Mouse (Mus musculus): ENCODE measurements at regions not wholly inside any gene's neighbourhood (a gene's known extent, or its start where the extent isn't known, plus 50 kb on each side); places are given as distances from the start of the nearest gene placed in this dataset.
"Not testable (repeated sequence)": the region's sequence is repeated elsewhere in the genome, so short reads cannot be mapped to it uniquely, and the experiment has no call there.

- 67% methylated on average over 2 of the region's 2 CpGs for WGBS
- Histone ChIP-seq H3K9me3 (ENCODE audit: low read length) (no peaks in the 10 kb centered on the region), H3K4me3 (ENCODE audit: low read depth, low read length) (no peak overlapping the region), H3K4me1 (ENCODE audit: insufficient read depth) (no peaks in the 10 kb centered on the region), H3K27ac (ENCODE audit: low read depth, low read length) (no peak overlapping the region), H3K36me3 (ENCODE audit: insufficient read depth) (no peaks in the 10 kb centered on the region), H3K9ac (no peak overlapping the region), H3K4me2 (ENCODE audit: low read depth) (no peak overlapping the region), H3K27me3 (ENCODE audit: insufficient read depth, low read length) (no peaks in the 10 kb centered on the region)
- no peak for TF ChIP-seq CTCF (IDR thresholded peaks at IDR 0.05; ENCODE audit: low read depth)
- ATAC-seq (peak; percentile 54), DNase-seq (peak; percentile 12)
Measured at GRCm38 (mm10) chr14:37468711-37469110, 333.6 kb upstream of the Ghitm start.

DNA sequence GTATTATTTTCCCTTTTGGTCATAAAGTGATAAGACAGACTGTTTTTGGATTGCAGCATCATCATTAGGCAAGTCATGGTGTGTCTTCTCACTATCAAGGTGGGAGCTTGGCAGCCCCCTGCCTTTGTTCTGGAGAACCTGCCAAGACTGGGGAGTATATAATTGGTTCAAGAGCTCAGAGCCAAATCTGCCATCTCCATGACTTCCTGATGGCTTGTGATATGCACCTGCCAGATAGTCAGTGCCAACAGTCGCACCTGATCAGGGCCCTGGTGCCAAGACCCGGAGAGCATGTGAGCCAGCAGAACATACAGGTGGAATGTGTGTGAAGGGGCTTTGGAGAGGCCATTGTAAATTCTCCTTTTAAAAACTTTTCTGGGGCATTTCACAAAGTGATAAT is 305.8 kb upstream of the Ghitm start:
- Histone ChIP-seq H3K9me3 (ENCODE audit: low read length) (no peaks in the 10 kb centered on the region), H3K4me2 (ENCODE audit: low read depth) (no peak overlapping the region), H3K36me3 (ENCODE audit: insufficient read depth) (no peaks in the 10 kb centered on the region), H3K27me3 (ENCODE audit: insufficient read depth, low read length) (no peaks in the 10 kb centered on the region), H3K27ac (ENCODE audit: low read depth, low read length) (no peak overlapping the region), H3K4me3 (ENCODE audit: low read depth, low read length) (no peak overlapping the region), H3K9ac (no peak overlapping the region), H3K4me1 (ENCODE audit: insufficient read depth) (no peaks in the 10 kb centered on the region)
- TF ChIP-seq CTCF (IDR thresholded peaks at IDR 0.05; ENCODE audit: low read depth), result no peak
- DNase-seq, result no peak
- no peak for ATAC-seq
- 84% methylated on average over 2 of the region's 2 CpGs for WGBS

- no peak overlapping the region for H3K9ac ChIP-seq
- H3K4me2 ChIP-seq (ENCODE audit: low read depth), result no peak overlapping the region
- no peaks in the 10 kb centered on the region for H3K4me1 ChIP-seq (ENCODE audit: insufficient read depth)
- no peak for DNase-seq
- no peak for ATAC-seq
- no peak overlapping the region for H3K4me3 ChIP-seq (ENCODE audit: low read depth, low read length)
- H3K36me3 ChIP-seq (ENCODE audit: insufficient read depth), result no peaks in the 10 kb centered on the region
- H3K9me3 ChIP-seq (ENCODE audit: low read length), result no peaks in the 10 kb centered on the region
- H3K27me3 ChIP-seq (ENCODE audit: insufficient read depth, low read length), result no peaks in the 10 kb centered on the region
- peak; percentile 36 for TF ChIP-seq CTCF (IDR thresholded peaks at IDR 0.05; ENCODE audit: low read depth)
- 46% methylated on average over 1 of the region's 1 CpGs for WGBS
- no peak overlapping the region for H3K27ac ChIP-seq (ENCODE audit: low read depth, low read length)
Measured at GRCm38 (mm10) chr14:37430656-37431055, 295.6 kb upstream of the Ghitm start.

- Histone ChIP-seq H3K27me3 (ENCODE audit: insufficient read depth, low read length) (no peaks in the 10 kb centered on the region), H3K36me3 (ENCODE audit: insufficient read depth) (no peaks in the 10 kb centered on the region), H3K4me3 (ENCODE audit: low read depth, low read length) (no peak overlapping the region), H3K9me3 (ENCODE audit: low read length) (no peaks in the 10 kb centered on the region), H3K4me2 (ENCODE audit: low read depth) (no peak overlapping the region), H3K27ac (ENCODE audit: low read depth, low read length) (no peak overlapping the region), H3K9ac (no peak overlapping the region), H3K4me1 (ENCODE audit: insufficient read depth) (no peaks in the 10 kb centered on the region)
- no peak for ATAC-seq
- no peak for TF ChIP-seq CTCF (IDR thresholded peaks at IDR 0.05; ENCODE audit: low read depth)
- no peak for DNase-seq
Measured at GRCm38 (mm10) chr14:37425506-37425905, 290.4 kb upstream of the Ghitm start.

DNA sequence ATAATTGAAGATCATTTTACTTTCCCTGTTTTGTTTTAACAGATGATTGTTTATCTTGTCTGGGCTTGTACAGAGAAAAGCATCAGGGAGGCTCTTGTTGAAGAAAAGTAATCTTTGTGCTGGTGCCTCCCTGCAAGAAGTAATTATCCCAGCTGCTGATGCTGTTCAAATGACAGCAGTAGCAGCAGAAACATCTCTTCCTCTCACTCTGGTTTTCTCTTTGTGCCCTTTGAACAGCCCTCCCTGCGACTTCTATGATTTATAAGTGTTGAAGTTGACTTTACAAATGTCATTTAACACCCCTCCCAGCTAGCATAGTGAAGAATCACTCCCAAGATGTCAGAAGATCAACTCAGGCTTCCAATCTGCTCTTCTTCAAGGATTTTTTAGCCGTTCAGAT is 286.5 kb upstream of the Ghitm start:
- Histone ChIP-seq H3K9ac (no peak overlapping the region), H3K9me3 (ENCODE audit: low read length) (no peaks in the 10 kb centered on the region), H3K27ac (ENCODE audit: low read depth, low read length) (no peak overlapping the region), H3K36me3 (ENCODE audit: insufficient read depth) (no peaks in the 10 kb centered on the region), H3K4me2 (ENCODE audit: low read depth) (no peak overlapping the region), H3K4me3 (ENCODE audit: low read depth, low read length) (no peak overlapping the region), H3K27me3 (ENCODE audit: insufficient read depth, low read length) (no peaks in the 10 kb centered on the region), H3K4me1 (ENCODE audit: insufficient read depth) (no peaks in the 10 kb centered on the region)
- TF ChIP-seq CTCF (IDR thresholded peaks at IDR 0.05; ENCODE audit: low read depth), result no peak
- DNase-seq (no peak), ATAC-seq (no peak)
- WGBS, result 73% methylated on average over 2 of the region's 2 CpGs

DNA sequence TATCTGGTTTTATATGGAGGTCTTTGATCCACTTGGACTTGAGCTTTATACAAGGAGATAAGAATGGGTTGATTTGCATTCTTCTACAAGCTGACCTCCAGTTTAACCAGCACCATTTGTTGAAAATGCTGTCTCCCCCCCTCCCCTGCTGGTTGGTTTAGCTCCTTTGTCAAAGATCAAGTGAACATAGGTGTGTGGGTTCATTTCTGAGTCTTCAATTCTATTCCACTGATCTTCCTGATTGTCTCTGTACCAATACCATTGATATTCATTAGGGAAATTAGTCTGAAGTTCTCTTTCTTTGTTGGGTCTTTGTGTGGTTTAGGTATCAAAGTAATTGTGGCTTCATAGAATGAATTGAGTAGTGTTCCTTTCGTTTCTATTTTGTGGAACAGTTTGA is 277.5 kb upstream of the Ghitm start:
- not testable (repeated sequence) for H3K4me3 ChIP-seq (ENCODE audit: low read depth, low read length); H3K9ac ChIP-seq; ATAC-seq; H3K36me3 ChIP-seq (ENCODE audit: insufficient read depth); H3K27ac ChIP-seq (ENCODE audit: low read depth, low read length); H3K4me2 ChIP-seq (ENCODE audit: low read depth); DNase-seq; H3K27me3 ChIP-seq (ENCODE audit: insufficient read depth, low read length); H3K4me1 ChIP-seq (ENCODE audit: insufficient read depth); H3K9me3 ChIP-seq (ENCODE audit: low read length)
- WGBS, result 51% methylated on average over 1 of the region's 1 CpGs

GRCm38 (mm10) chr14:37371972-37372371 is 236.9 kb upstream of the Ghitm start:
- no peak for DNase-seq
- H3K36me3 ChIP-seq (ENCODE audit: insufficient read depth), result no peaks in the 10 kb centered on the region
- 81% methylated on average over 1 of the region's 1 CpGs for WGBS
- H3K4me1 ChIP-seq (ENCODE audit: insufficient read depth), result no peaks in the 10 kb centered on the region
- H3K4me3 ChIP-seq (ENCODE audit: low read depth, low read length), result no peak overlapping the region
- H3K27ac ChIP-seq (ENCODE audit: low read depth, low read length), result no peak overlapping the region
- H3K9me3 ChIP-seq (ENCODE audit: low read length), result no peaks in the 10 kb centered on the region
- H3K4me2 ChIP-seq (ENCODE audit: low read depth), result no peak overlapping the region
- peak; percentile 32; the same call in 1 of the 2 replicates for ATAC-seq
- H3K9ac ChIP-seq, result no peak overlapping the region
- H3K27me3 ChIP-seq (ENCODE audit: insufficient read depth, low read length), result no peaks in the 10 kb centered on the region
- TF ChIP-seq CTCF (IDR thresholded peaks at IDR 0.05; ENCODE audit: low read depth), result no peak

DNA sequence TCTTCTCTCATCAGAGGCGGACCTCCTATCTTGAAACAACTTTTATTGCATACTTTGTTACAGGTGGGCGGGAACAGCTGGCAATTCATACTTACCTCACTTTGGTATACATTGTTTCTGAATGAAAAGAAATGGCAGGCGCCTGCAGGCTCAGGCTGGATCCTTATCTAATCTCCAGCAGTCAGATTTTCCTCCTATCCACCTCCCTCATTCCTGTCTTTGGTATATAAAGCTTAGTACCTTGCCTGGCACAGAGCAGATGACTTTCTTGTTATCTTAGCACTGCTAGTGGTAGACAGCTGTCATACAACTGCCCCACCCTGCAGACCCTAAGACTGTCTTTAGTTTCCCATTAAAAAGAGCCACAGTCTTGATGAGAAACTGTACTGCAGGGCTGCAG is 226.8 kb upstream of the Ghitm start:
- 74% methylated on average over 3 of the region's 3 CpGs for WGBS
- Histone ChIP-seq H3K9me3 (ENCODE audit: low read length) (no peaks in the 10 kb centered on the region), H3K27ac (ENCODE audit: low read depth, low read length) (no peak overlapping the region), H3K27me3 (ENCODE audit: insufficient read depth, low read length) (no peaks in the 10 kb centered on the region), H3K9ac (no peak overlapping the region), H3K4me2 (ENCODE audit: low read depth) (no peak overlapping the region), H3K4me1 (ENCODE audit: insufficient read depth) (no peaks in the 10 kb centered on the region), H3K4me3 (ENCODE audit: low read depth, low read length) (no peak overlapping the region), H3K36me3 (ENCODE audit: insufficient read depth) (no peaks in the 10 kb centered on the region)
- ATAC-seq (no peak), DNase-seq (no peak)
- TF ChIP-seq CTCF (IDR thresholded peaks at IDR 0.05; ENCODE audit: low read depth), result no peak

Data from forebrain, postnatal 0 days (tissue).